Mouse (Mus musculus): ENCODE results near the gene B3gntl1.
A peak's percentile ranks its signal among the peaks of the same experiment; 100 is the strongest.

The B3gntl1 gene

DNA sequence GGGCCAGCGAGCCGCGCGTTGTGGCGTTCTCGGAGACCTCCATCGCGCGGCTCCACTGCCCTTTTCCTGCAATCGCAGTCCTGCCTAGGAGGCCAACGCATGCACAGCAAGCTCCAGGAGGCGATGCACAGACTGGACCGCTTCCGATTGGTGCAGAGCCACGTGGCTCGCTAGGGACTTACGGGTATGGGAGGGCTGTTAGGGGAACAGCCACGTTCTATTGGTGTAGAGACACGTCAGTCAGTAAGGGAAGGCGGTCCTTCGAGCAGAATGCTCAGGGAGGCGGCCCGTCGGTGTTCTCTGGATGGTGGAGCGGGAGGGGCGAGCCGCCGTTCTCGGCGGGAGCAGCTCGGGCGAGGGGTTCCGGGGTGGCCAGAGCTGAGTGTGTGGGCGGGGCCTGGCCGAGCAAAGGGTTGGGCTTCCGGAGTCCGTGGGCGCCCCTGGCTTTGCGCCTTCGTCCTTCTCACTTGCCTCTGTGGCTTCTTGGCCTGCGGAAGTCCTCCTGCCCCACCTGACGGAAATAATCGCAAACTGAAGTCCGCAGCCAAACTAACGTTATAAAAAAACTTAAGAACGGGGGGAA lies at the start of gene B3gntl1:
Gene B3gntl1 (minus strand): TSS at position 164 of the 583 bp plus-strand sequence.
- peak; percentile 99 for ATAC-seq (ENCODE audit: insufficient number of reproducible peaks, low FRiP score, low TSS enrichment)

DNA sequence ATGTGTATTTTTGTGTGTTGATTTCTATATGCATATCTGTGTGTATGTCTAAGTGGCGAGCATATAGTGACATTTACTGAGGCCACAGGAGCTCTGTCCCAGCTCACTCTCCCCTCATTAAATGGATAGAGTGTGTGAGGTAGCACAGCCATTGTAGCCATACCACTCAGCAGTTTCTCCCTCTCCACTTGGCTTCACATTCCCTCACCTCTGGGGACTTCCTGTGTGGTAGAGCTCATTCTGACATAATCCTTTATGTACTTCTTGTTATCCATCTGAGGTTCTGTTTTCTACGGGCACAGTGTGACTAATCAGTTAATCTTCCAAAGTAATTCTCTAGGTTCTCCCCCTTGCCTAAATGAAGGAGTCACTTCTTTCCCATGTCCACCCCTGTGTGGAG lies 49.5 kb upstream of the B3gntl1 start:
- ATAC-seq (ENCODE audit: insufficient number of reproducible peaks, low FRiP score, low TSS enrichment), result no peak

GRCm38 (mm10) chr11:121720752-121721151 lies 47.8 kb upstream of the B3gntl1 start:
- no peak for ATAC-seq (ENCODE audit: insufficient number of reproducible peaks, low FRiP score, low TSS enrichment)

DNA sequence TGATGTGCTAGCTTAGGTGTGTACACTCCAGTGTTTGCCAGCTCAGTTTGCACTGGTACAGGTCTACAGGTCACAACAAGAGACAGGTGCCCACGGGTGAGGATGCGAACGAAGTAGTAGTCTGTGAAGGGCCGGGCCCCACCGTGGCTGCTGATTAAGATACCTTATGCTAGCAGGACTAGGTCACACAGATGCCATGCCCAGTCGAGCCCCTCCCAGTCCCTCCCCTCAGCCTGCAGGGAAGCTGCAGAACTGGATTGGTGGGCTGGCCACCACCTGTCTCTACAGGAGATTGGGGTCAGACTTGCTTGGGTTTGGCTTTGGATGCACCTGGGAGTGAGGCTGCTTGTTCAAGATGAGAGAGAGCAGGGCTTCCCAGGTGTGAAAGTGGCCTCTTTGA lies 44.8 kb upstream of the B3gntl1 start:
- ATAC-seq (ENCODE audit: insufficient number of reproducible peaks, low FRiP score, low TSS enrichment), result no peak

GRCm38 (mm10) chr11:121714745-121715485 lies 42.0 kb upstream of the B3gntl1 start:
- no peak for ATAC-seq (ENCODE audit: insufficient number of reproducible peaks, low FRiP score, low TSS enrichment)

- ATAC-seq (ENCODE audit: insufficient number of reproducible peaks, low FRiP score, low TSS enrichment), result no peak
Observed at GRCm38 (mm10) chr11:121713569-121713968, 40.6 kb upstream of the B3gntl1 start.

GRCm38 (mm10) chr11:121712987-121713386 lies 40.0 kb upstream of the B3gntl1 start:
- ATAC-seq (ENCODE audit: insufficient number of reproducible peaks, low FRiP score, low TSS enrichment), result no peak

DNA sequence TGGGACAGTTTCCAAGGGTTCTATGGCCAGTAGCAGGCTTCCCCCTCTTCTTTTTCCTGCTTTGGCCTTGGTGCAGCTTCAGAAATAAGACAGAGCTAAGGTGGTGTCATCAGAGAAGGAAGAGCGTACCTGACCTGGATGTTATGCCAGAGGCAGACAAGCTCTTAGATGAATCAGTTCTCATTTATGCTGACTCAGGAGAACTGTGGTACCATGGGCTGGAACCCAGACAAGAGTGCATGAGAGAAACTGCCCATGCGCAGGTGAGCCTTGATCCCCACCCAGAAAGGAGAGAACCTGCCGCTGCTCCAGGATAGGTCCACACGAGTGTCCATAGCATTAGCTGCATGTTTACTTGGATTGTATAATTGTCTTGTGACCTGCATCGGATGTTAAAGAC lies 37.3 kb upstream of the B3gntl1 start:
- ATAC-seq (ENCODE audit: insufficient number of reproducible peaks, low FRiP score, low TSS enrichment), result no peak

GRCm38 (mm10) chr11:121709278-121709677 lies 36.3 kb upstream of the B3gntl1 start:
- no peak for ATAC-seq (ENCODE audit: insufficient number of reproducible peaks, low FRiP score, low TSS enrichment)

- no peak for ATAC-seq (ENCODE audit: insufficient number of reproducible peaks, low FRiP score, low TSS enrichment)
Observed at GRCm38 (mm10) chr11:121706521-121707005, 33.6 kb upstream of the B3gntl1 start.

DNA sequence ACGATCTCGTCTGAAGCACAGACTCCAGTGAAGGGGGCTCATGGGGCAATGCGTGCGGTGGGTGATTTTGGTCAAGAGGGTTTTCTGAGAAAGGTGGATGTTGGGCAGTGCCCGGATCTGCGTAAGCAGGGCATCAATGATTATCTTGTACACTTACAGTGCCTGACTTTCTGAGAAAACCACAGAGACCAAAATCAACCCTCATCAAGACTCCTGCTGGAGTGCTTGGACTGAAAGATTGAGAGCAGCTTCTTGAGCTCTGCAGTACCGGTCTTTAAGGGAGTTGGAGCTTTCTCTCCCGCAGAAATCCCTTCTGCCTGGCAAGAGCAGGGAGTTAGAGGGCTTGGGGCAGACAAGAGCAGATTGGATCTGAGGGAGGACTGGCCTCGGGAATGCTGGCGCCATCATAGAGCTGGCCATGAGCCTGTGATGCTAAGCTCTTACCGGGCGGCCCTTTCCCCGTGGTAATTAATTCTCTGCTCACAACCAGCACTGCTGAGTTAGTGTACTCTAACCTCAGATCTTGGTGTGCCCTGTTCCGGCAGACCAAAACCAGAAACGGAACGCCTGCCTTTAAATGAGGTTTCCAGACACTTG lies 30.8 kb upstream of the B3gntl1 start:
- ATAC-seq (ENCODE audit: insufficient number of reproducible peaks, low FRiP score, low TSS enrichment), result 0 out of 2 replicates have a peak, but pooled peaks have one; percentile 36

- no peak for ATAC-seq (ENCODE audit: insufficient number of reproducible peaks, low FRiP score, low TSS enrichment)
Observed at GRCm38 (mm10) chr11:121702895-121703618, 30.1 kb upstream of the B3gntl1 start.

GRCm38 (mm10) chr11:121702111-121702894 lies 29.4 kb upstream of the B3gntl1 start:
- ATAC-seq (ENCODE audit: insufficient number of reproducible peaks, low FRiP score, low TSS enrichment), result peak; percentile 75; the same call in 1 of the 2 replicates

GRCm38 (mm10) chr11:121701244-121701643 lies 28.3 kb upstream of the B3gntl1 start, which contains the start of gene Metrnl:
Metrnl (plus strand) TSS chr11:121701544.
- ATAC-seq (ENCODE audit: insufficient number of reproducible peaks, low FRiP score, low TSS enrichment), result no peak

GRCm38 (mm10) chr11:121698381-121698955 lies 25.5 kb upstream of the B3gntl1 start:
- ATAC-seq (ENCODE audit: insufficient number of reproducible peaks, low FRiP score, low TSS enrichment), result no peak

- no peak for ATAC-seq (ENCODE audit: insufficient number of reproducible peaks, low FRiP score, low TSS enrichment)
Observed at GRCm38 (mm10) chr11:121697271-121697670, 24.3 kb upstream of the B3gntl1 start.

GRCm38 (mm10) chr11:121695304-121696064 lies 22.5 kb upstream of the B3gntl1 start:
- no peak for ATAC-seq (ENCODE audit: insufficient number of reproducible peaks, low FRiP score, low TSS enrichment)

- no peak for ATAC-seq (ENCODE audit: insufficient number of reproducible peaks, low FRiP score, low TSS enrichment)
Observed at GRCm38 (mm10) chr11:121688024-121688423, 15.1 kb upstream of the B3gntl1 start.

DNA sequence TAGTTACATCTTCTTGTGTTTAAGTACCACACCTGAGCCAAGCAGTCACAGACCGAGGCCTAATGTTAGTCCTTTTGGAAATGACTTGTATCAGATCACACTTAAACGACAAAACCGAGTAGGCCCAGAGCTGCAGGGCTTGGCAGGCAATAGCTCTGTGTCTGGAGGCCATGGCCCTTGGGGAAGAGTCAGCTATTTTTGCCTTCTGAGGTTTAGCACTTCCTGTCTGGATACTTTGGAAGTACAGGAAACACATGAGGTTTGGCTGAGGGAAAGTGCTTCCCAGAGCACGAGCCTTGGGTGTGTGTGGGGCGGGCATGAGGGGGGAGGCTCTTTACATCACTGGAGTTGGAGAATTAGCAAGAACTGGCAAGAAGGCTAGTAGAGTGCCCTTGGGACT lies 13.7 kb upstream of the B3gntl1 start:
- no peak for ATAC-seq (ENCODE audit: insufficient number of reproducible peaks, low FRiP score, low TSS enrichment)

Measured in cerebellum, adult (tissue).